ENCODE assay signal across 28 mouse cellular contexts in the genomic region with DNA sequence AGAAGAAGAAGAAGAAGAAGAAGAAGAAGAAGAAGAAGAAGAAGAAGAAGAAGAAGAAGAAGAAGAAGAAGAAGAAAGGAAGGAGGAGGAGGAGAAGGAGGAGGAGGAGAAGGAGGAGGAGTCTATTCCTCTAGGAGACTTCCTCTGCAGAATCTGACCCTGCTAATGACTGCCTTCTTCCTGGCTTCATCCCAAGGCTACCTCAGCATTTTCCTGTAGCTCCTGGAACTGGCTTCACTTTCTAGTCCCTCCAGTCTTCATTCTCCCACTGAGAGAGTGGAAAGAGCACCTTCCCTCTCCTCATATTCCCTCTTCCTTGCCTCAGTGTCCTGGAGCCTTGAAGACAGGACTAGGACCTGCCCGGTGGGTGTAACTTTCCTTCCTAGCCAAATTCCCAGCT. TPM values are rescaled to one million over a fixed set of nuclear protein-coding genes. Genes with fewer than 3 reads are reported as not detected.
DNase-seq lines count a peak whose midpoint lies in the region; ATAC-seq and TF ChIP-seq lines count a peak whose summit lies in the region.
"Had no signal": no experiment of that assay in that cellular context is flagged by ENCODE, and none has a peak within 500 bp of the region (broad histone marks: within the 10 kb centered on the region; RNA-seq: fewer than 3 reads in every experiment).

No protein-coding gene starts in this region.

- H3K4me3 ChIP-seq in kidney, adult 2 months (ENCODE audit: insufficient read depth, low read depth, low read length): no peak overlapping the region
- no peak overlapping the region for H3K4me3 ChIP-seq in kidney, embryonic 15.5 days (replicated peaks)
- H3K4me3 ChIP-seq in hindbrain, postnatal 0 days (ENCODE audit: low read length): no peak overlapping the region
- no peak overlapping the region for H3K4me3 ChIP-seq in embryonic facial prominence, embryonic 10.5 days
- H3K4me3 ChIP-seq: embryonic facial prominence, embryonic 13.5 days; erythroblast, embryonic 14.5 days; forebrain, embryonic 12.5 days; forebrain, embryonic 15.5 days; heart, embryonic 12.5 days; heart, embryonic 15.5 days; hindbrain, embryonic 10.5 days; hindbrain, embryonic 13.5 days had no signal

- no peaks in the 10 kb centered on the region for H3K4me1 ChIP-seq in kidney, adult 2 months (ENCODE audit: control insufficient read depth, insufficient read depth, low read length)
- no peaks in the 10 kb centered on the region for H3K4me1 ChIP-seq in kidney, embryonic 15.5 days
- H3K4me1 ChIP-seq in hindbrain, postnatal 0 days (ENCODE audit: insufficient read depth, low read length): no peaks in the 10 kb centered on the region
- H3K4me1 ChIP-seq in embryonic facial prominence, embryonic 10.5 days: no peaks in the 10 kb centered on the region
- H3K4me1 ChIP-seq: embryonic facial prominence, embryonic 13.5 days; forebrain, embryonic 12.5 days; forebrain, embryonic 15.5 days; heart, embryonic 12.5 days; heart, embryonic 15.5 days; hindbrain, embryonic 10.5 days; hindbrain, embryonic 13.5 days had no signal

- H3K4me2 ChIP-seq in kidney, embryonic 15.5 days: no peak overlapping the region
- H3K4me2 ChIP-seq in hindbrain, postnatal 0 days (ENCODE audit: low read depth, low read length): no peak overlapping the region
- H3K4me2 ChIP-seq: embryonic facial prominence, embryonic 13.5 days; forebrain, embryonic 12.5 days; forebrain, embryonic 15.5 days; heart, embryonic 12.5 days; heart, embryonic 15.5 days; hindbrain, embryonic 13.5 days had no signal

- ATAC-seq in kidney, embryonic 15.5 days (replicated peaks; ENCODE audit: low FRiP score): no peak
- ATAC-seq in hindbrain, postnatal 0 days: no peak
- ATAC-seq: CD4-positive, CD25-positive, alpha-beta regulatory T cell, adult 4 months; forebrain, embryonic 15.5 days had no signal

- no peaks in the 10 kb centered on the region for H3K27me3 ChIP-seq in kidney, adult 2 months (replicated peaks; ENCODE audit: control insufficient read depth, insufficient read depth, low read length)
- H3K27me3 ChIP-seq in kidney, embryonic 15.5 days: no peaks in the 10 kb centered on the region
- H3K27me3 ChIP-seq in hindbrain, postnatal 0 days (ENCODE audit: insufficient read depth, low read length): no peaks in the 10 kb centered on the region
- H3K27me3 ChIP-seq in embryonic facial prominence, embryonic 10.5 days (replicated peaks; ENCODE audit: low read depth, poor library complexity, severe bottlenecking): no peaks in the 10 kb centered on the region
- H3K27me3 ChIP-seq: embryonic facial prominence, embryonic 13.5 days; forebrain, embryonic 12.5 days; forebrain, embryonic 15.5 days; heart, embryonic 12.5 days; heart, embryonic 15.5 days; hindbrain, embryonic 13.5 days had no signal

- WGBS in kidney, adult 2 months: 96% methylated on average over 1 of the region's 1 CpGs
- WGBS in kidney, embryonic 15.5 days: 92% methylated on average over 1 of the region's 1 CpGs
- WGBS in hindbrain, postnatal 0 days: 100% methylated on average over 1 of the region's 1 CpGs
- 93% methylated on average over 1 of the region's 1 CpGs for WGBS in embryonic facial prominence, embryonic 10.5 days

- peak; percentile 77 for DNase-seq in kidney, adult 2 months
- DNase-seq in kidney, postnatal 10 days: peak; percentile 15
- peak; percentile 57 to 67 for DNase-seq in kidney, postnatal 25 days
- no peak for DNase-seq in hindbrain, postnatal 0 days (ENCODE audit: low spot score)
- DNase-seq in embryonic facial prominence, embryonic 10.5 days (ENCODE audit: low spot score): no peak
- DNase-seq: cerebellum, adult 11 months; cerebellum, adult 2 months; cerebellum, adult 9-11 months; cerebellum, postnatal 25 days; gastrocnemius, postnatal 25 days; heart, adult 18-20 months; heart, postnatal 10 days; heart, postnatal 36 days had no signal

- no peak overlapping the region for H3K27ac ChIP-seq in kidney, adult 2 months (ENCODE audit: insufficient read depth, low read depth, low read length)
- H3K27ac ChIP-seq in kidney, embryonic 15.5 days: no peak overlapping the region
- H3K27ac ChIP-seq in hindbrain, postnatal 0 days: no peak overlapping the region
- no peak overlapping the region for H3K27ac ChIP-seq in embryonic facial prominence, embryonic 10.5 days (replicated peaks)
- H3K27ac ChIP-seq: embryonic facial prominence, embryonic 13.5 days; forebrain, embryonic 12.5 days; forebrain, embryonic 15.5 days; heart, embryonic 15.5 days; hindbrain, embryonic 10.5 days; hindbrain, embryonic 13.5 days had no signal

- no peak for TF ChIP-seq POLR2A in kidney, adult 2 months (IDR thresholded peaks at IDR 0.05; ENCODE audit: low read depth, low read length)

- H3K36me3 ChIP-seq in kidney, adult 2 months (ENCODE audit: control insufficient read depth, insufficient read depth, low read length): no peaks in the 10 kb centered on the region
- no peaks in the 10 kb centered on the region for H3K36me3 ChIP-seq in kidney, embryonic 15.5 days
- no peaks in the 10 kb centered on the region for H3K36me3 ChIP-seq in hindbrain, postnatal 0 days (ENCODE audit: insufficient read depth, low read length)
- H3K36me3 ChIP-seq in embryonic facial prominence, embryonic 10.5 days (replicated peaks): no peaks in the 10 kb centered on the region
- H3K36me3 ChIP-seq: embryonic facial prominence, embryonic 13.5 days; forebrain, embryonic 12.5 days; forebrain, embryonic 15.5 days; heart, embryonic 12.5 days; heart, embryonic 15.5 days; hindbrain, embryonic 10.5 days; hindbrain, embryonic 13.5 days had no signal

- no peaks in the 10 kb centered on the region for H3K9me3 ChIP-seq in kidney, embryonic 15.5 days (replicated peaks)
- no peaks in the 10 kb centered on the region for H3K9me3 ChIP-seq in hindbrain, postnatal 0 days (ENCODE audit: low read length)
- no peaks in the 10 kb centered on the region for H3K9me3 ChIP-seq in embryonic facial prominence, embryonic 10.5 days
- H3K9me3 ChIP-seq: embryonic facial prominence, embryonic 13.5 days; forebrain, embryonic 12.5 days; forebrain, embryonic 15.5 days; heart, embryonic 12.5 days; heart, embryonic 15.5 days; hindbrain, embryonic 10.5 days; hindbrain, embryonic 13.5 days had no signal

- H3K9ac ChIP-seq in kidney, embryonic 15.5 days: no peak overlapping the region
- H3K9ac ChIP-seq in hindbrain, postnatal 0 days (replicated peaks; ENCODE audit: low read length): no peak overlapping the region
- H3K9ac ChIP-seq: embryonic facial prominence, embryonic 13.5 days; forebrain, embryonic 12.5 days; forebrain, embryonic 15.5 days; heart, embryonic 12.5 days; heart, embryonic 15.5 days; hindbrain, embryonic 13.5 days had no signal

- TF ChIP-seq CTCF in kidney, adult 2 months (conservative IDR thresholded peaks at IDR 0.05; ENCODE audit: insufficient read depth, insufficient read length, low read depth, low read length): no peak
- no peak for TF ChIP-seq CTCF in hindbrain, postnatal 0 days (IDR thresholded peaks at IDR 0.05; ENCODE audit: low read depth)

RNA-seq across cellular contexts. Expression of a gene that starts 15.0 kb away (rescaled TPM):
- 0.15 and 0.20 TPM in 2 replicates for polyA plus RNA-seq in kidney, adult 2 months (2012; rRNA removed)
- polyA plus RNA-seq in kidney, embryonic 15.5 days (2015; fragmentation: Nextera tagmentation; extraction: Ambion mirVana): not detected in 2 replicates
- not detected in 2 replicates for total RNA-seq in hindbrain, postnatal 0 days (2014; rRNA removed)
- 0.04 TPM in 1 of 2 replicates, not detected in the other for polyA plus RNA-seq in hindbrain, postnatal 0 days (2015; fragmentation: Nextera tagmentation; extraction: Ambion mirVana)
- not detected in 2 replicates for polyA plus RNA-seq in embryonic facial prominence, embryonic 10.5 days (2016; fragmentation: Nextera tagmentation; extraction: Ambion mirVana)
- total RNA-seq: gastrocnemius, adult 8-10 months; MEL had no signal
- polyA plus RNA-seq: CD4-positive, CD25-positive, alpha-beta regulatory T cell, adult 4 months; cerebellum, adult 2 months; embryonic facial prominence, embryonic 13.5 days; erythroblast, embryonic 14.5 days; forebrain, embryonic 12.5 days; forebrain, embryonic 15.5 days; hindbrain, embryonic 10.5 days; hindbrain, embryonic 13.5 days had no signal

RNA-seq across cellular contexts. Expression of a gene that starts 22.9 kb away (rescaled TPM):
- polyA plus RNA-seq in kidney, adult 2 months (2012; rRNA removed): not detected in 2 replicates
- polyA plus RNA-seq in kidney, embryonic 15.5 days (2015; fragmentation: Nextera tagmentation; extraction: Ambion mirVana): 0.14 TPM in 1 of 2 replicates, not detected in the other
- total RNA-seq in hindbrain, postnatal 0 days (2014; rRNA removed): not detected in 2 replicates
- polyA plus RNA-seq in hindbrain, postnatal 0 days (2015; fragmentation: Nextera tagmentation; extraction: Ambion mirVana): 0.10 TPM in 1 of 2 replicates, not detected in the other
- polyA plus RNA-seq in embryonic facial prominence, embryonic 10.5 days (2016; fragmentation: Nextera tagmentation; extraction: Ambion mirVana): not detected in 2 replicates
- total RNA-seq: common myeloid progenitor, adult 5-6 weeks; gastrocnemius, postnatal 25 days; heart, adult 18-20 months; heart, postnatal 10 days; heart, postnatal 36 days; MEL had no signal
- polyA plus RNA-seq: adrenal gland, adult 2 months; cerebellum, adult 2 months; embryonic facial prominence, embryonic 13.5 days; erythroblast, embryonic 14.5 days; forebrain, embryonic 12.5 days; forebrain, embryonic 15.5 days; gonadal fat pad, adult 2 months; heart, embryonic 12.5 days; heart, embryonic 15.5 days; hindbrain, embryonic 13.5 days had no signal

Comparison
In these comparisons a context has a peak if more than half of its experiments do, and no peak if none do; other contexts are left out.
1. DNase-seq: peak in kidney, adult 2 months (single experiment), kidney, postnatal 10 days (single experiment) and kidney, postnatal 25 days (2 of 2); none in hindbrain, postnatal 0 days (single experiment) and embryonic facial prominence, embryonic 10.5 days (single experiment).